Mouse (Mus musculus): ENCODE data around the gene Phc2. TPM values are rescaled to one million over a fixed set of nuclear protein-coding genes. Genes with fewer than 3 reads are reported as not detected.

The Phc2 gene
- total and polyA plus RNA-seq, 2 experiments from 2014 or later: 52.4 to 93.2 TPM

GRCm38 (mm10) chr4:128766929-128767328 is 112.4 kb downstream of the Phc2 start:
- no peak overlapping the region for H3K4me3 ChIP-seq (ENCODE audit: low read depth, low read length)
- DNase-seq: no peak
- no peaks in the 10 kb centered on the region for H3K9me3 ChIP-seq (ENCODE audit: low read length)
- no peak for ATAC-seq
- H3K4me2 ChIP-seq (ENCODE audit: low read depth): no peak overlapping the region
- H3K4me1 ChIP-seq (ENCODE audit: insufficient read depth): no peaks in the 10 kb centered on the region
- no peak overlapping the region for H3K27ac ChIP-seq (ENCODE audit: low read depth, low read length)
- 94% methylated on average over 20 of the region's 20 CpGs for WGBS
- H3K27me3 ChIP-seq (ENCODE audit: insufficient read depth, low read length): no peaks in the 10 kb centered on the region
- TF ChIP-seq CTCF (IDR thresholded peaks at IDR 0.05; ENCODE audit: low read depth): no peak
- H3K36me3 ChIP-seq (ENCODE audit: insufficient read depth): no peaks in the 10 kb centered on the region
- H3K9ac ChIP-seq: no peak overlapping the region

DNA sequence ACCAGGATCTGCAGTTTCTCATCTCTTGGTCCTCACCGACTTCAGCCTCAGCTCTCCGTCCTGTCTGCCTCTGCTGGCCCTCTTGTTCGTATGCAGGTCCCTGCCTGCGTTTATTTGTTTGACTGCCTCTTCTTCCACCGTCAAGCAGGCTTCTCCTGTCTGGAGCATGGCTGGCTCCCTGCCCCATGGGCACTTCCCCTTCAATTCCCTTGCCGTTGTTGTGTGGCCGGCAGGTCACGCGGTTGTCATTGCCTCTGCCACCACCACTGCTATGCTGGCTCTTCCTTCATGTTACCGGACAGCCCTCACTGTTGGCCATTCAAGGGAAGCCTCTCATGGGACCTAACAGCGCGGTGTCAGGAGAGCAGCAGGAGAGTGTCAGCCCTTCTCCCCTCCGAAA is 113.6 kb downstream of the Phc2 start:
- H3K4me3 ChIP-seq (ENCODE audit: low read depth, low read length): no peak overlapping the region
- H3K9ac ChIP-seq: no peak overlapping the region
- no peak for TF ChIP-seq CTCF (IDR thresholded peaks at IDR 0.05; ENCODE audit: low read depth)
- H3K9me3 ChIP-seq (ENCODE audit: low read length): no peaks in the 10 kb centered on the region
- 79% methylated on average over 13 of the region's 13 CpGs for WGBS
- no peak overlapping the region for H3K4me2 ChIP-seq (ENCODE audit: low read depth)
- H3K27me3 ChIP-seq (ENCODE audit: insufficient read depth, low read length): no peaks in the 10 kb centered on the region
- no peak overlapping the region for H3K27ac ChIP-seq (ENCODE audit: low read depth, low read length)
- no peak for ATAC-seq
- no peaks in the 10 kb centered on the region for H3K4me1 ChIP-seq (ENCODE audit: insufficient read depth)
- H3K36me3 ChIP-seq (ENCODE audit: insufficient read depth): 0 out of 2 replicates have a peak, but pooled peaks cover 3% of the 10 kb centered on the region
- no peak for DNase-seq

GRCm38 (mm10) chr4:128769569-128770355 is 115.3 kb downstream of the Phc2 start:
- H3K9ac ChIP-seq: no peak overlapping the region
- H3K9me3 ChIP-seq (ENCODE audit: low read length): no peaks in the 10 kb centered on the region
- no peak overlapping the region for H3K4me2 ChIP-seq (ENCODE audit: low read depth)
- no peaks in the 10 kb centered on the region for H3K27me3 ChIP-seq (ENCODE audit: insufficient read depth, low read length)
- no peak for ATAC-seq
- peaks cover 17% of the 10 kb centered on the region for H3K36me3 ChIP-seq (ENCODE audit: insufficient read depth)
- no peak for DNase-seq
- 82% methylated on average over 13 of the region's 13 CpGs for WGBS
- TF ChIP-seq CTCF (IDR thresholded peaks at IDR 0.05; ENCODE audit: low read depth): no peak
- H3K27ac ChIP-seq (ENCODE audit: low read depth, low read length): no peak overlapping the region
- H3K4me3 ChIP-seq (ENCODE audit: low read depth, low read length): no peak overlapping the region
- no peaks in the 10 kb centered on the region for H3K4me1 ChIP-seq (ENCODE audit: insufficient read depth)

DNA sequence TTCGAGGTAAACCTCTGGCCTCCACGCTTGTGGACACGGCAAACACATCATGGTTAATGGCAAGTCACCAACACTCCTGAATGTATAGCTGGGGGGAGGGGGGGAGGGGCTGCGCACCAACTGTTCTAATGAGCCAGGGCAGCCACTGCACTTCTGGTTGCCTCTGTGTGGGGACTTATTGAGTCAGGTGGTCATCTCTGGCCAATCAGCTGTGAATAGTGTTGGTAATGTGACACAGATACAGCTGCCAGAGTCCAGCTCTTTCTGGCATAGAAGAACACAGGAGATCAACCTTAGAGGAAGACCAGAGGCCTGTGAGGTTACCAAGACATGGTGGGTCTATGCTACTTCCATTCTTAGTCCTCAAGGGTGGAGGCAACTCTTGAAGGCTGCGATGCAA is 116.2 kb downstream of the Phc2 start:
- Histone ChIP-seq H3K4me2 (ENCODE audit: low read depth) (no peak overlapping the region), H3K4me3 (ENCODE audit: low read depth, low read length) (no peak overlapping the region), H3K27ac (ENCODE audit: low read depth, low read length) (no peak overlapping the region), H3K36me3 (ENCODE audit: insufficient read depth) (peaks cover 26% of the 10 kb centered on the region), H3K4me1 (ENCODE audit: insufficient read depth) (no peaks in the 10 kb centered on the region), H3K27me3 (ENCODE audit: insufficient read depth, low read length) (no peaks in the 10 kb centered on the region), H3K9ac (no peak overlapping the region), H3K9me3 (ENCODE audit: low read length) (no peaks in the 10 kb centered on the region)
- DNase-seq (no peak), ATAC-seq (no peak)
- TF ChIP-seq CTCF (IDR thresholded peaks at IDR 0.05; ENCODE audit: low read depth): no peak
- 82% methylated on average over 5 of the region's 5 CpGs for WGBS

DNA sequence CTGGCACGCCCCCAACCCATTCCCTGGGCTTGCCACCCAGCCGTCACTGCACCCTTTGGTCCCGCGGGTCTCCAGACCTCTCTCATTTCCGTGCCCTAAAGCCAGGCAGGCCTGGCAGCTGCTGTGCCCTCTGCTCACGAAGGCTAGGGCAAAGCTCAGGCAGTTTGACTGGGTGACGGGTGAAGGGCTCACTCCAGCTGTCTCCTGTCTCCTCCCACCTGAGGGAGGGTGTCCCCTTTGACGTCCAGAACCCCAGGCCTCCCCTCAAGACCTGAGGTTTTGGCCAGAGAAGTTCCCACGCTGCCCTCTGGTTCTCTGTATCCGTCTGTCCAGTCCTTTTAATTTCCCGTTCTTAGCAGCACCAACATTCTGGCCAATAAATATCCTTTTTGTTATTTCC is 119.3 kb downstream of the Phc2 start:
- Histone ChIP-seq H3K4me2 (ENCODE audit: low read depth) (no peak overlapping the region), H3K36me3 (ENCODE audit: insufficient read depth) (peaks cover 56% of the 10 kb centered on the region), H3K4me3 (ENCODE audit: low read depth, low read length) (no peak overlapping the region), H3K27me3 (ENCODE audit: insufficient read depth, low read length) (no peaks in the 10 kb centered on the region), H3K9me3 (ENCODE audit: low read length) (no peaks in the 10 kb centered on the region), H3K27ac (ENCODE audit: low read depth, low read length) (no peak overlapping the region), H3K4me1 (ENCODE audit: insufficient read depth) (no peaks in the 10 kb centered on the region), H3K9ac (no peak overlapping the region)
- no peak for TF ChIP-seq CTCF (IDR thresholded peaks at IDR 0.05; ENCODE audit: low read depth)
- WGBS: 88% methylated on average over 11 of the region's 11 CpGs
- no peak for DNase-seq
- no peak for ATAC-seq

- 93% methylated on average over 9 of the region's 9 CpGs for WGBS
- Histone ChIP-seq H3K4me1 (ENCODE audit: insufficient read depth) (no peaks in the 10 kb centered on the region), H3K4me2 (ENCODE audit: low read depth) (no peak overlapping the region), H3K9me3 (ENCODE audit: low read length) (no peaks in the 10 kb centered on the region), H3K27ac (ENCODE audit: low read depth, low read length) (no peak overlapping the region), H3K36me3 (ENCODE audit: insufficient read depth) (peaks cover 61% of the 10 kb centered on the region), H3K9ac (no peak overlapping the region), H3K27me3 (ENCODE audit: insufficient read depth, low read length) (no peaks in the 10 kb centered on the region), H3K4me3 (ENCODE audit: low read depth, low read length) (no peak overlapping the region)
- DNase-seq (peak; percentile 64), ATAC-seq (no peak)
- TF ChIP-seq CTCF (IDR thresholded peaks at IDR 0.05; ENCODE audit: low read depth): peak; percentile 82
These were observed 120.0 kb downstream of the Phc2 start for GRCm38 (mm10) chr4:128774467-128774866.

DNA sequence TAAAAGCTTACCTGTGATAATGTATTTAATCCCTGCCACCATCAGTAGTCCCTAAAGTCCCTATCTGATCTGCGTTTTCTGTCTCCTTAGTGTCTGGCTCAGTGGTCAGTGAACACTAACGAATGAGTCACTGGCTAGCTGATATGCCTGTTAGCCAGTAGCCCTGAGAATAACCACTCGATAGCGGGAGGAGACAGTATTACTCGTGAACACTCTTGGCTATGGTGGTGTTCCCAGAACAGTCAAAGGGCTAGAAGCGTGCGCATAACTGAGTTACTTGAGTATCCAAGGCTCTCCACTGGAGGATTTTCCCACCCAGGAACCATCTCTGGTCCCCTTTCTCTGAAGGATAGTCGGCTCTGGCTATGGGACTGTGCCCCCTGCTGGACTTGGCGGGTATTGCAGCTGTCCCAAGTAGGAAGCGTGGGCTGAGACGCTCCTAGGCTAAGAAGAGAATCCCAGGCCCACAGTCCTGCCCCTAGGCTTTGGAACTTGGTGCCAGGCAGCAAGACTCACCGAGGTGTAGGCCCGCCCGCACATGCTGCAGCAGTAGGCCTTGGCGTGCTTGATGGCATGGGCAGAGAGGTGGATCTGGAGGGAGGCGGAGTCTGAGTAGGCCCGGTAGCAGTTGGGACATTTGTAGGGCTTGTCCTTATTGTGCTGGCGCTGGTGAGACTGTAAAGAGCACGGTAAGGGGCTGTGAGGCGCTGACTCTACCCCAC is 122.2 kb downstream of the Phc2 start:
- peak; percentile 98 for TF ChIP-seq CTCF (IDR thresholded peaks at IDR 0.05; ENCODE audit: low read depth)
- Histone ChIP-seq H3K9me3 (ENCODE audit: low read length) (no peaks in the 10 kb centered on the region), H3K9ac (no peak overlapping the region), H3K4me3 (ENCODE audit: low read depth, low read length) (no peak overlapping the region), H3K4me2 (ENCODE audit: low read depth) (no peak overlapping the region), H3K4me1 (ENCODE audit: insufficient read depth) (no peaks in the 10 kb centered on the region), H3K27me3 (ENCODE audit: insufficient read depth, low read length) (no peaks in the 10 kb centered on the region), H3K36me3 (ENCODE audit: insufficient read depth) (peaks cover 74% of the 10 kb centered on the region), H3K27ac (ENCODE audit: low read depth, low read length) (no peak overlapping the region)
- ATAC-seq: peak; percentile 84
- 40% methylated on average over 20 of the region's 20 CpGs for WGBS
- peak; percentile 85 for DNase-seq

Data from forebrain, postnatal 0 days (tissue).